Mouse (Mus musculus) yolk sac, embryonic 10.5 days (tissue): ENCODE results near the gene Sh3pxd2a.

Experiments used
- DNase-seq: peaks from one replicate; pipeline ENCODE4 v3.0.0-alpha.2; 2017; ENCODE audit warnings: low spot score

Gene Sh3pxd2a

GRCm38 (mm10) chr19:47455001-47455755 is 9.0 kb downstream of the Sh3pxd2a start:
- DNase-seq: peak; percentile 55

GRCm38 (mm10) chr19:47454167-47455000 is 9.8 kb downstream of the Sh3pxd2a start:
- no peak for DNase-seq

- no peak for DNase-seq
These were observed 10.8 kb downstream of the Sh3pxd2a start for GRCm38 (mm10) chr19:47453352-47453751.

- no peak for DNase-seq
These were observed 11.5 kb downstream of the Sh3pxd2a start for GRCm38 (mm10) chr19:47452682-47453081.

GRCm38 (mm10) chr19:47452211-47452610 is 12.0 kb downstream of the Sh3pxd2a start:
- DNase-seq: no peak

- DNase-seq: no peak
These were observed 12.6 kb downstream of the Sh3pxd2a start for GRCm38 (mm10) chr19:47451476-47452113.

- peak; percentile 57 for DNase-seq
These were observed 13.7 kb downstream of the Sh3pxd2a start for GRCm38 (mm10) chr19:47450261-47451137.

- no peak for DNase-seq
These were observed 14.5 kb downstream of the Sh3pxd2a start for GRCm38 (mm10) chr19:47449513-47450227.

- no peak for DNase-seq
These were observed 15.5 kb downstream of the Sh3pxd2a start for GRCm38 (mm10) chr19:47448618-47449151.

GRCm38 (mm10) chr19:47446841-47447365 is 17.3 kb downstream of the Sh3pxd2a start:
- peak; percentile 41 for DNase-seq

- DNase-seq: peak; percentile 75
These were observed 18.1 kb downstream of the Sh3pxd2a start for GRCm38 (mm10) chr19:47446130-47446529.

GRCm38 (mm10) chr19:47445726-47446125 is 18.5 kb downstream of the Sh3pxd2a start:
- no peak for DNase-seq

- no peak for DNase-seq
These were observed 19.7 kb downstream of the Sh3pxd2a start for GRCm38 (mm10) chr19:47444488-47444887.

- DNase-seq: no peak
These were observed 21.9 kb downstream of the Sh3pxd2a start for GRCm38 (mm10) chr19:47442294-47442627.

GRCm38 (mm10) chr19:47441541-47442293 is 22.5 kb downstream of the Sh3pxd2a start:
- no peak for DNase-seq

- no peak for DNase-seq
These were observed 23.2 kb downstream of the Sh3pxd2a start for GRCm38 (mm10) chr19:47440967-47441366.

- DNase-seq: no peak
These were observed 23.8 kb downstream of the Sh3pxd2a start for GRCm38 (mm10) chr19:47440435-47440803.

GRCm38 (mm10) chr19:47439726-47440434 is 24.3 kb downstream of the Sh3pxd2a start:
- no peak for DNase-seq

- DNase-seq: no peak
These were observed 25.8 kb downstream of the Sh3pxd2a start for GRCm38 (mm10) chr19:47438445-47438844.
